Mouse (Mus musculus): ENCODE results near the gene Wdr89. TPM values are rescaled to one million over a fixed set of nuclear protein-coding genes. Genes with fewer than 3 reads are reported as not detected.

Gene Wdr89
- polyA plus RNA-seq, 1 experiment from 2014 or later: 10.7 TPM

GRCm38 (mm10) chr12:75598988-75599387 lies 70.3 kb downstream of the Wdr89 start:
- 68% methylated on average over 4 of the region's 4 CpGs for WGBS (ENCODE audit: insufficient replicate concordance)
- no peak overlapping the region for H3K9ac ChIP-seq
- H3K27ac ChIP-seq: 0 out of 2 replicates have a peak overlapping the region, but pooled peaks have one; percentile 14
- H3K36me3 ChIP-seq: no peaks in the 10 kb centered on the region
- peaks cover 33% of the 10 kb centered on the region for H3K4me1 ChIP-seq
- no peaks in the 10 kb centered on the region for H3K27me3 ChIP-seq (replicated peaks)
- H3K4me3 ChIP-seq: no peak overlapping the region
- H3K4me2 ChIP-seq: peak overlapping the region; percentile 42
- no peaks in the 10 kb centered on the region for H3K9me3 ChIP-seq (replicated peaks)
- no peak for ATAC-seq

- H3K27ac ChIP-seq: no peak overlapping the region
- H3K36me3 ChIP-seq: peaks cover 6% of the 10 kb centered on the region
- no peak overlapping the region for H3K4me3 ChIP-seq
- no peaks in the 10 kb centered on the region for H3K9me3 ChIP-seq (replicated peaks)
- ATAC-seq: no peak
- H3K4me1 ChIP-seq: peaks cover 38% of the 10 kb centered on the region
- H3K4me2 ChIP-seq: no peak overlapping the region
- no peaks in the 10 kb centered on the region for H3K27me3 ChIP-seq (replicated peaks)
- H3K9ac ChIP-seq: no peak overlapping the region
- WGBS (ENCODE audit: insufficient replicate concordance): 81% methylated on average over 4 of the region's 4 CpGs
Observed at GRCm38 (mm10) chr12:75597707-75598106, 71.6 kb downstream of the Wdr89 start.

GRCm38 (mm10) chr12:75596154-75597002 lies 73.0 kb downstream of the Wdr89 start, which contains the start of gene Ppp2r5e:
Gene Ppp2r5e, minus strand, starts transcription at chr12:75596245.
- Histone ChIP-seq H3K4me2 (peak within 1 kb of the TSS; percentile 96), H3K9ac (peak within 1 kb of the TSS; percentile 97), H3K4me3 (peak within 1 kb of the TSS; percentile 100), H3K27ac (peak within 1 kb of the TSS; percentile 95), H3K9me3 (replicated peaks) (no peaks in the 10 kb centered on the region), H3K4me1 (peaks cover 38% of the 10 kb centered on the region), H3K27me3 (replicated peaks) (no peaks in the 10 kb centered on the region), H3K36me3 (peaks cover 17% of the 10 kb centered on the region)
- under 1% methylated on average over 72 of the region's 72 CpGs for WGBS (ENCODE audit: insufficient replicate concordance)
- peak; percentile 99 for ATAC-seq

GRCm38 (mm10) chr12:75595291-75596153 lies 73.8 kb downstream of the Wdr89 start:
- Histone ChIP-seq H3K36me3 (peaks cover 23% of the 10 kb centered on the region), H3K4me3 (peak overlapping the region; percentile 100), H3K4me1 (peaks cover 36% of the 10 kb centered on the region), H3K27me3 (replicated peaks) (no peaks in the 10 kb centered on the region), H3K9ac (peak overlapping the region; percentile 97), H3K27ac (peak overlapping the region; percentile 95), H3K9me3 (replicated peaks) (no peaks in the 10 kb centered on the region), H3K4me2 (peak overlapping the region; percentile 96)
- WGBS (ENCODE audit: insufficient replicate concordance): under 1% methylated on average over 71 of the region's 97 CpGs
- ATAC-seq: peak; percentile 36

- Histone ChIP-seq H3K4me3 (peak overlapping the region; percentile 100), H3K9ac (peak overlapping the region; percentile 97), H3K27ac (no peak overlapping the region), H3K36me3 (peaks cover 34% of the 10 kb centered on the region), H3K9me3 (replicated peaks) (no peaks in the 10 kb centered on the region), H3K27me3 (replicated peaks) (no peaks in the 10 kb centered on the region), H3K4me1 (peaks cover 27% of the 10 kb centered on the region), H3K4me2 (peak overlapping the region; percentile 96)
- ATAC-seq: no peak
- 42% methylated on average over 5 of the region's 5 CpGs for WGBS (ENCODE audit: insufficient replicate concordance)
Observed at GRCm38 (mm10) chr12:75594404-75594803, 74.9 kb downstream of the Wdr89 start.

GRCm38 (mm10) chr12:75593817-75594216 lies 75.5 kb downstream of the Wdr89 start:
- Histone ChIP-seq H3K4me1 (peaks cover 21% of the 10 kb centered on the region), H3K9me3 (replicated peaks) (no peaks in the 10 kb centered on the region), H3K27ac (no peak overlapping the region), H3K4me3 (peak overlapping the region; percentile 100; the same call in 1 of the 2 replicates), H3K9ac (no peak overlapping the region), H3K27me3 (replicated peaks) (no peaks in the 10 kb centered on the region), H3K36me3 (peaks cover 40% of the 10 kb centered on the region), H3K4me2 (peak overlapping the region; percentile 96)
- ATAC-seq: no peak
- WGBS (ENCODE audit: insufficient replicate concordance): 79% methylated on average over 4 of the region's 4 CpGs

GRCm38 (mm10) chr12:75587501-75587900 lies 81.8 kb downstream of the Wdr89 start:
- H3K9me3 ChIP-seq (replicated peaks): no peaks in the 10 kb centered on the region
- H3K4me2 ChIP-seq: no peak overlapping the region
- no peak overlapping the region for H3K4me3 ChIP-seq
- no peak overlapping the region for H3K9ac ChIP-seq
- no peaks in the 10 kb centered on the region for H3K27me3 ChIP-seq (replicated peaks)
- H3K27ac ChIP-seq: no peak overlapping the region
- peaks cover 71% of the 10 kb centered on the region for H3K36me3 ChIP-seq
- no peak for ATAC-seq
- 0 out of 2 replicates have a peak, but pooled peaks cover 3% of the 10 kb centered on the region for H3K4me1 ChIP-seq

GRCm38 (mm10) chr12:75583776-75584175 lies 85.6 kb downstream of the Wdr89 start:
- Histone ChIP-seq H3K27ac (no peak overlapping the region), H3K9ac (no peak overlapping the region), H3K4me3 (no peak overlapping the region), H3K36me3 (peaks cover 45% of the 10 kb centered on the region), H3K27me3 (replicated peaks) (no peaks in the 10 kb centered on the region), H3K4me1 (peaks cover 11% of the 10 kb centered on the region), H3K9me3 (replicated peaks) (no peaks in the 10 kb centered on the region), H3K4me2 (no peak overlapping the region)
- no peak for ATAC-seq
- WGBS (ENCODE audit: insufficient replicate concordance): 86% methylated on average over 3 of the region's 3 CpGs

Other genes with a start within 250 kb of the Wdr89 start
- gene Ppp2r5e, start 73.3 kb downstream of the Wdr89 start, polyA plus RNA-seq (2016; fragmentation: Nextera tagmentation; extraction: Ambion mirVana): 7.9 and 8.0 TPM in 2 replicates
- 22.3 and 22.7 TPM in 2 replicates for gene Sgpp1, start 66.2 kb upstream of the Wdr89 start, polyA plus RNA-seq (2016; fragmentation: Nextera tagmentation; extraction: Ambion mirVana)
- 11.2 and 11.3 TPM in 2 replicates for gene Syne2, start 148.6 kb upstream of the Wdr89 start, polyA plus RNA-seq (2016; fragmentation: Nextera tagmentation; extraction: Ambion mirVana)